Mouse (Mus musculus): ENCODE data around the gene Mrgprh. TPM values are rescaled to one million over a fixed set of nuclear protein-coding genes. Genes with fewer than 3 reads are reported as not detected.

Gene Mrgprh
- polyA plus RNA-seq, 1 experiment from 2014 or later, result not detected

- in situ Hi-C loops (cut with MboI; ENCODE audit: low pct_unique_long_range_greater_than_20kb), result no loop called here
- ATAC-seq (peak; percentile 18), DNase-seq (ENCODE audit: low read depth, low spot score) (no peak)
- ChIA-PET CTCF (interaction anchor here (1.0 to 2.1 kb wide), 5 partner anchors 9 to 80 kb away, joined by 3 to 8 read pairs (median 3); no protein-coding TSS in a partner anchor), POLR2A (interaction anchor here (0.6 kb wide), 1 partner anchor 13 kb away, joined by 5 read pairs; no protein-coding TSS in a partner anchor)
- TF ChIP-seq CTCF (IDR thresholded peaks at IDR 0.05), result no peak
- H3K27me3 ChIP-seq, result no peaks in the 10 kb centered on the region
These were observed 41.0 kb downstream of the Mrgprh start for GRCm38 (mm10) chr17:12916588-12917380.

GRCm38 (mm10) chr17:12921073-12921472 is 45.2 kb downstream of the Mrgprh start:
- DNase-seq (ENCODE audit: low read depth, low spot score) (no peak), ATAC-seq (no peak)
- no peak for TF ChIP-seq CTCF (IDR thresholded peaks at IDR 0.05)
- no peaks in the 10 kb centered on the region for H3K27me3 ChIP-seq
- in situ Hi-C loops (cut with MboI; ENCODE audit: low pct_unique_long_range_greater_than_20kb), result no loop called here
- POLR2A ChIA-PET, result no interaction called here
- CTCF ChIA-PET, result interaction anchor here (0.7 to 2.6 kb wide), 2 partner anchors 8 to 16 kb away, joined by 3 to 5 read pairs; no protein-coding TSS in a partner anchor

GRCm38 (mm10) chr17:12925001-12925400 is 49.2 kb downstream of the Mrgprh start:
- ATAC-seq (no peak), DNase-seq (ENCODE audit: low read depth, low spot score) (no peak)
- ChIA-PET CTCF (interaction anchor here (1.0 to 1.8 kb wide), 2 partner anchors 9 to 45 kb away, joined by 3 to 7 read pairs; partner anchors contain the start of genes Mrpl18 and Tcp1), POLR2A (interaction anchor here (0.6 to 1.4 kb wide), 2 partner anchors 13 to 231 kb away, joined by 3 read pairs; no protein-coding TSS in a partner anchor)
- in situ Hi-C loops (cut with MboI; ENCODE audit: low pct_unique_long_range_greater_than_20kb), result no loop called here
- no peak for TF ChIP-seq CTCF (IDR thresholded peaks at IDR 0.05)
- no peaks in the 10 kb centered on the region for H3K27me3 ChIP-seq

GRCm38 (mm10) chr17:12925703-12926180 is 49.9 kb downstream of the Mrgprh start:
- ChIA-PET CTCF (interaction anchor here (1.0 to 1.8 kb wide), 3 partner anchors 10 to 45 kb away, joined by 3 to 7 read pairs (median 7); partner anchors contain the start of genes Mrpl18 and Tcp1), POLR2A (interaction anchor here (0.7 to 1.4 kb wide), 3 partner anchors 11 to 15 kb away, joined by 3 to 4 read pairs (median 4); no protein-coding TSS in a partner anchor)
- in situ Hi-C loops (cut with MboI; ENCODE audit: low pct_unique_long_range_greater_than_20kb), result no loop called here
- no peaks in the 10 kb centered on the region for H3K27me3 ChIP-seq
- no peak for TF ChIP-seq CTCF (IDR thresholded peaks at IDR 0.05)
- no peak for DNase-seq (ENCODE audit: low read depth, low spot score)
- ATAC-seq, result no peak

Other genes starting within 250 kb of the Mrgprh start
- not detected for gene Slc22a1, start 200.2 kb upstream of the Mrgprh start, polyA plus RNA-seq (2021)
- 70.4 TPM for gene Igf2r, start 106.4 kb upstream of the Mrgprh start, polyA plus RNA-seq (2021)
- not detected for gene Mas1, start 7.9 kb upstream of the Mrgprh start, polyA plus RNA-seq (2021)
- gene Pnldc1, start 34.2 kb downstream of the Mrgprh start, polyA plus RNA-seq (2021), result 6.9 TPM
- 297 TPM for gene Tcp1, start 39.7 kb downstream of the Mrgprh start, polyA plus RNA-seq (2021)
- 86.8 TPM for gene Mrpl18, start 40.3 kb downstream of the Mrgprh start, polyA plus RNA-seq (2021)
- gene Acat3, start 64.6 kb downstream of the Mrgprh start, polyA plus RNA-seq (2021), result 4.4 TPM
- 40.8 TPM for gene Acat2, start 84.7 kb downstream of the Mrgprh start, polyA plus RNA-seq (2021)
- gene Wtap, start 118.1 kb downstream of the Mrgprh start, polyA plus RNA-seq (2021), result 80.5 TPM
- 164 TPM for gene Sod2, start 130.8 kb downstream of the Mrgprh start, polyA plus RNA-seq (2021)
- not detected for gene Gpr31b, start 176.3 kb downstream of the Mrgprh start, polyA plus RNA-seq (2021)
- 0.21 TPM for gene Tcp10b, start 185.1 kb downstream of the Mrgprh start, polyA plus RNA-seq (2021)

Measured in Patski (cell line).